Mouse (Mus musculus): ENCODE measurements around the gene Mettl7a2. TPM values are rescaled to one million over a fixed set of nuclear protein-coding genes. Genes with fewer than 3 reads are reported as not detected.
A peak's percentile ranks its signal among the peaks of the same experiment; 100 is the strongest.

The Mettl7a2 gene
- total and polyA plus RNA-seq, 3 experiments, result not detected

DNA sequence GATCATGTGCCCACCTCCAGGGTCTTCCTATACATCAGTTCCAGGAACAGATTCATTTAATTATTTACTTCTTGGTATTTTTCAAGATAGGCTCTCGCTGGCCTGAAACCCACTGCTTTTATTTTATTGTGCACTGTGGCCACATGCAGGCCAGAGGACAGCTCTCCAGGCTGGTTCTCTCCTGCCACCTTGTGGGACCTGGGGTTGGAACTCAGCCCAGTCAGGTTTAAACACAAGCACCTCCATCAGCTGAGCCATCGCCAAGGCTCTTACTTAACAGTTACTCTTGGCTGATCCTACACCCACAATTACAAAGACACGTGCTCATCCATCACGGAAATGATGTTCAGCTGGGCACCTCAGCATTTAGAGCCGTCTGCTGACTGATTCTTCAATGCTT is 31.9 kb upstream of the Mettl7a2 start (continued):
- TF ChIP-seq POLR2AphosphoS2 (IDR thresholded peaks at IDR 0.05; ENCODE audit: low read length) (no peak), TAL1 (IDR thresholded peaks at IDR 0.05; ENCODE audit: low read length) (no peak), RAD21 (IDR thresholded peaks at IDR 0.05; ENCODE audit: low read depth, low read length) (peak; percentile 51), ELF1 (IDR thresholded peaks at IDR 0.05; ENCODE audit: low read depth, low read length) (no peak), CTCF (IDR thresholded peaks at IDR 0.05 in 2 of 3, conservative IDR thresholded peaks at IDR 0.05 in 1 of 3; ENCODE audit: control insufficient read depth in 1 of 3, insufficient read depth in 1 of 3, low read depth in 2 of 3, low read length in 3 of 3, poor library complexity in 1 of 3, severe bottlenecking in 1 of 3) (peak; percentile 7 to 57 (median 52); a peak in 4 of 6 replicates), JUND (IDR thresholded peaks at IDR 0.05; ENCODE audit: low read depth, low read length) (no peak), GATA1 (IDR thresholded peaks at IDR 0.05; ENCODE audit: low read depth, low read length) (no peak), CHD2 (IDR thresholded peaks at IDR 0.05; ENCODE audit: low read length) (no peak), POLR2AphosphoS5 (IDR thresholded peaks at IDR 0.05; ENCODE audit: borderline replicate concordance, low read depth, low read length) (no peak), HCFC1 (IDR thresholded peaks at IDR 0.05; ENCODE audit: low read depth, low read length) (no peak), CHD1 (IDR thresholded peaks at IDR 0.05; ENCODE audit: low read depth, low read length) (no peak), MAX (IDR thresholded peaks at IDR 0.05; ENCODE audit: low read length) (no peak), USF2 (IDR thresholded peaks at IDR 0.05; ENCODE audit: borderline replicate concordance in 1 of 2, insufficient read depth in 1 of 2, low read depth in 1 of 2, low read length in 2 of 2) (no peak; a peak in 1 of 4 replicates), SMC3 (IDR thresholded peaks at IDR 0.05; ENCODE audit: low read depth, low read length) (peak; percentile 67), MEF2A (IDR thresholded peaks at IDR 0.05; ENCODE audit: extremely low read depth, insufficient replicate concordance, low read depth, low read length, poor library complexity, severe bottlenecking) (no peak), RCOR1 (IDR thresholded peaks at IDR 0.05; ENCODE audit: low read depth, low read length) (no peak)

DNA sequence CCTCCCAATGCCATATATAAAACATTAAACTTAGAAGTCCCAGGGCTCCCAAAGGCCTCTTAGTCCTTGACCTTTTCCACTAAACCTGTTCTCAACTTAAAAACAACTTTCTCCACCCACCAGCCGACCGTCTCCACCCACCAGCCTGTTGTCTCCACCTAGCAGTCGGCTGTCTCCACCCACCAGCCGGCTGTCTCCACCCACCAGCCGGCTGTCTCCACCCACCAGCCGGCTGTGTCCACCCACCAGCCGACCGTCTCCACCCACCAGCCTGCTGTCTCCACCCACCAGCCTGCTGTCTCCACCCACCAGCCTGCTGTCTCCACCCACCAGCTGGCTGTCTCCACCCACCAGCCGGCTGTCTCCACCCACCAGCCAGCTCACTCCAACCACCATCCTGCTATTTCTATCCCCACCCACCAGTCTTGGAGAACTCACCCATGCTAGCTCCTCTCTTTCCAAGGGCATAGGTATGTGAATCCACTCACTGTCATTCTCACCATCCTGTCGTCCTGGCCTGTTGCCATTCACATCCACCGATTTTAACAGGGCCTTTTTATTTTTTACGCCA is 28.9 kb upstream of the Mettl7a2 start:
- H3K36me3 ChIP-seq (ENCODE audit: control insufficient read depth in 1 of 2, insufficient read depth in 2 of 2, low read length in 2 of 2), result peaks cover 0 to 4% of the 10 kb centered on the region in 2 experiments; a peak in 2 of 4 replicates
- H3K79me2 ChIP-seq (ENCODE audit: control insufficient read depth, insufficient read depth, low read length, poor library complexity), result no peaks in the 10 kb centered on the region
- TF ChIP-seq CHD2 (IDR thresholded peaks at IDR 0.05; ENCODE audit: low read length) (peak; percentile 51), GATA1 (IDR thresholded peaks at IDR 0.05; ENCODE audit: low read depth, low read length) (no peak), UBTF (IDR thresholded peaks at IDR 0.05; ENCODE audit: borderline replicate concordance, insufficient read depth, low read depth, low read length) (peak; percentile 92; the same call in 1 of the 2 replicates), TCF12 (IDR thresholded peaks at IDR 0.05; ENCODE audit: low read depth, low read length) (peak; percentile 35; the same call in 1 of the 2 replicates)
- no peaks in the 10 kb centered on the region for H3K27me3 ChIP-seq (ENCODE audit: control insufficient read depth in 1 of 2, insufficient read depth in 2 of 2, low read length in 2 of 2)
- H3K9ac ChIP-seq (ENCODE audit: control insufficient read depth, low read depth, low read length, poor library complexity, severe bottlenecking), result no peak overlapping the region
- no peak overlapping the region for H3K4me3 ChIP-seq (ENCODE audit: control insufficient read depth in 1 of 2, insufficient read depth in 1 of 2, low read depth in 2 of 2, low read length in 2 of 2)
- peaks cover 0 to 10% of the 10 kb centered on the region in 2 experiments; a peak in 2 of 4 replicates for H3K4me1 ChIP-seq (ENCODE audit: control insufficient read depth in 1 of 2, insufficient read depth in 2 of 2, low read length in 2 of 2)
- no peak overlapping the region for H3K27ac ChIP-seq (ENCODE audit: control insufficient read depth, low read depth, low read length)
- peak; percentile 80 for DNase-seq (ENCODE audit: low read depth, low spot score)
- H3K9me3 ChIP-seq (replicated peaks; ENCODE audit: insufficient read depth, low read length), result no peaks in the 10 kb centered on the region
